Comparison of ENCODE assay signal across 10 mouse cellular contexts in the genomic region with DNA sequence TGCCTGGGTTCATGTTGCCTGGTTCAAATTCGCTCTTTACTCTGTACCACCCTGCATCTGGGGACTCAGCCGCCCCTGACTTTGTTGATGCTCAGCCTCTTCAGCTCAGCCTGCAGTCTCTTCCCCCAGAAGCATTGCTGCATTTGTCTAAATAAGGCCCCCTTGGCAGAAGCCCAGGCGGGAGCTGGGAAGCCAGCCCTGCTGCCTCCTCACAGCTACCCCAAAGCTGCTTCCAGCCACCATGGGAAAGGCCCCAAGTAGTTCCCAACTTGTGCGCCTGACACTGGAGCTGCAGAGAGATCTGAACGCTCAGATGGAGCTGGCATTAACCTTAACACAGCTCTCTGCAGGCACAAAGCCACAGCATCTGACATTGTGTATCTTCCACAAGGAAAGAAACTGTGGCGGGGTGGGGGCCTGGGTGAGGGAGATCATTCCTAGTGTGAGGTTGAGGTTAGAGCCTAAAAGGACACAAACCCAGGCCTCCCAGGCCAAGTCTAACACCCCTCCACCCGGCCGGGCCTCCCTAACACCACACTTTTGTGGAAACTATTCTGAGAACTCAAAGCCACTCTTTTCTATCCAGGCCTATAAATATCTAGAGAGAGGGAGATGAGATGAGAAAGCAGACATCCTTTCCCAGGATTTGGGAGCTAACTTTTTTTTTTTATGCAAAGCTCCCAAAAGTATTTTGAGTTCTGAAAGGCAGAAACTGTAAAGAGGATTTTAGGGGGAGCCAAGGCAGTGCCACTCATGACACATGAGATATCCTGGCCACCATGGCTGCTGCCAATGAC. TPM values are rescaled to one million over a fixed set of nuclear protein-coding genes. Genes with fewer than 3 reads are reported as not detected.
A peak's percentile ranks its signal among the peaks of the same experiment; 100 is the strongest.
DNase-seq lines count a peak whose midpoint lies in the region; ATAC-seq and TF ChIP-seq lines count a peak whose summit lies in the region.
"Had no signal": no experiment of that assay in that cellular context is flagged by ENCODE, and none has a peak within 500 bp of the region (broad histone marks: within the 10 kb centered on the region; RNA-seq: fewer than 3 reads in every experiment).

No protein-coding gene starts in this region.

- peak; percentile 76 for ATAC-seq in frontal cortex, adult (ENCODE audit: low TSS enrichment)
- no peak for ATAC-seq in hindbrain, postnatal 0 days
- no peak; the same call in 1 of the 2 replicates for ATAC-seq in limb, embryonic 14.5 days (ENCODE audit: low FRiP score, low read depth)

- no peaks in the 10 kb centered on the region for H3K27me3 ChIP-seq in hindbrain, postnatal 0 days (ENCODE audit: insufficient read depth, low read length)
- H3K27me3 ChIP-seq in limb, embryonic 14.5 days (ENCODE audit: control insufficient read depth, insufficient read depth, low read length), result no peaks in the 10 kb centered on the region

- H3K9me3 ChIP-seq in hindbrain, postnatal 0 days (ENCODE audit: low read length), result no peaks in the 10 kb centered on the region
- H3K9me3 ChIP-seq in limb, embryonic 14.5 days (ENCODE audit: control insufficient read depth, low read length), result no peaks in the 10 kb centered on the region

- no peak overlapping the region for H3K4me3 ChIP-seq in hindbrain, postnatal 0 days (ENCODE audit: low read length)
- no peak overlapping the region for H3K4me3 ChIP-seq in limb, embryonic 14.5 days (replicated peaks; ENCODE audit: low read length)

- no peak overlapping the region; the same call in 1 of the 2 replicates for H3K9ac ChIP-seq in hindbrain, postnatal 0 days (replicated peaks; ENCODE audit: low read length)
- peak overlapping the region; percentile 16; the same call in 1 of the 2 replicates for H3K9ac ChIP-seq in limb, embryonic 14.5 days (ENCODE audit: low read depth, low read length, severe bottlenecking)

- TF ChIP-seq POLR2A in limb, embryonic 14.5 days (IDR thresholded peaks at IDR 0.05; ENCODE audit: borderline replicate concordance, extremely low read depth, insufficient read depth, insufficient read length), result no peak

- no peak for TF ChIP-seq CTCF in hindbrain, postnatal 0 days (IDR thresholded peaks at IDR 0.05; ENCODE audit: low read depth)

- H3K27ac ChIP-seq in hindbrain, postnatal 0 days, result peak overlapping the region; percentile 67; the same call in 1 of the 2 replicates
- H3K27ac ChIP-seq in limb, embryonic 14.5 days (replicated peaks; ENCODE audit: low read depth, low read length), result peak overlapping the region; percentile 68
- H3K27ac ChIP-seq: macrophage had no signal

- no peaks in the 10 kb centered on the region for H3K36me3 ChIP-seq in hindbrain, postnatal 0 days (ENCODE audit: insufficient read depth, low read length)
- no peaks in the 10 kb centered on the region for H3K36me3 ChIP-seq in limb, embryonic 14.5 days (ENCODE audit: control insufficient read depth, insufficient read depth, low read length)

- H3K4me2 ChIP-seq in hindbrain, postnatal 0 days (ENCODE audit: low read depth, low read length), result no peak overlapping the region
- no peak overlapping the region for H3K4me2 ChIP-seq in limb, embryonic 14.5 days (replicated peaks; ENCODE audit: low read depth, low read length, severe bottlenecking)

- WGBS in hindbrain, postnatal 0 days, result 52% methylated on average over 8 of the region's 8 CpGs
- 66% methylated on average over 8 of the region's 8 CpGs for WGBS in limb, embryonic 14.5 days

- peaks cover 9% of the 10 kb centered on the region; the same call in 1 of the 2 replicates for H3K4me1 ChIP-seq in hindbrain, postnatal 0 days (ENCODE audit: insufficient read depth, low read length)
- H3K4me1 ChIP-seq in limb, embryonic 14.5 days (ENCODE audit: control insufficient read depth, insufficient read depth, low read length), result peaks cover 13% of the 10 kb centered on the region

- DNase-seq in heart, adult 18-20 months, result peak; percentile 57 to 64
- no peak for DNase-seq in heart, adult 8-10 months (ENCODE audit: low spot score)
- DNase-seq in hindbrain, postnatal 0 days (ENCODE audit: low spot score), result peak; percentile 64
- no peak for DNase-seq in limb, embryonic 14.5 days (ENCODE audit: low spot score)
- no peak for DNase-seq in natural killer cell, adult 2 months (ENCODE audit: low spot score in 2 of 2)
- no peak for DNase-seq in spleen, adult 18-20 months
- DNase-seq in spleen, adult 12 weeks (ENCODE audit: low spot score), result no peak

RNA-seq across cellular contexts. Expression of a gene that starts 59.1 kb away (rescaled TPM):
- 10 to 100 TPM; 11.2 to 12.5 TPM for total RNA-seq in heart, adult 18-20 months (2021)
- 10 to 100 TPM in 2 of 4 experiments, 1 to 10 TPM in 2; 7.4 to 10.8 (median 9.5) TPM for total RNA-seq in heart, adult 8-10 months (2022)
- 19.0 and 22.7 TPM in 2 replicates for total RNA-seq in hindbrain, postnatal 0 days (2014; rRNA removed)
- polyA plus RNA-seq in hindbrain, postnatal 0 days (2015; fragmentation: Nextera tagmentation; extraction: Ambion mirVana), result 15.3 and 15.8 TPM in 2 replicates
- 24.7 and 25.8 TPM in 2 replicates for polyA plus RNA-seq in limb, embryonic 14.5 days (2012; rRNA removed)
- polyA plus RNA-seq in limb, embryonic 14.5 days (2014; fragmentation: Nextera tagmentation; extraction: Ambion mirVana), result 19.1 and 19.6 TPM in 2 replicates
- total RNA-seq: common myeloid progenitor, adult 5-6 weeks had no signal
- polyA plus RNA-seq: macrophage had no signal

Comparison
In these comparisons a context has a peak if more than half of its experiments do, and no peak if none do; other contexts are left out.
1. DNase-seq: peak in heart, adult 18-20 months (2 of 2) and hindbrain, postnatal 0 days (single experiment); none in heart, adult 8-10 months (single experiment), limb, embryonic 14.5 days (single experiment), natural killer cell, adult 2 months (0 of 2), spleen, adult 18-20 months (0 of 2) and spleen, adult 12 weeks (single experiment).